Mouse (Mus musculus) mouse embryonic stem cell (cell line): Measurements from ENCODE around the gene Mfsd1.

ENCODE experiments used
- in situ Hi-C, 2 experiments: fragments of 300-500 bp; cut with MboI; formaldehyde crosslinking; loops; 1 replicate in 1 of 2; 3 replicates in 1 of 2; pipeline ENCODE4 v1.14.3; 2019 to 2020; ENCODE audit warnings: low sequenced_read_pairs in 2 of 2, low pct_unique_long_range_greater_than_20kb in 1 of 2, mixed read lengths in 1 of 2; ENCODE audit not compliant: unreplicated experiment in 1 of 2

The Mfsd1 gene

GRCm38 (mm10) chr3:67586511-67586910 lies 4.0 kb downstream of the Mfsd1 start:
- in situ Hi-C loops = no loop called here

GRCm38 (mm10) chr3:67587430-67587829 lies 4.9 kb downstream of the Mfsd1 start:
- in situ Hi-C loops = no loop called here

DNA sequence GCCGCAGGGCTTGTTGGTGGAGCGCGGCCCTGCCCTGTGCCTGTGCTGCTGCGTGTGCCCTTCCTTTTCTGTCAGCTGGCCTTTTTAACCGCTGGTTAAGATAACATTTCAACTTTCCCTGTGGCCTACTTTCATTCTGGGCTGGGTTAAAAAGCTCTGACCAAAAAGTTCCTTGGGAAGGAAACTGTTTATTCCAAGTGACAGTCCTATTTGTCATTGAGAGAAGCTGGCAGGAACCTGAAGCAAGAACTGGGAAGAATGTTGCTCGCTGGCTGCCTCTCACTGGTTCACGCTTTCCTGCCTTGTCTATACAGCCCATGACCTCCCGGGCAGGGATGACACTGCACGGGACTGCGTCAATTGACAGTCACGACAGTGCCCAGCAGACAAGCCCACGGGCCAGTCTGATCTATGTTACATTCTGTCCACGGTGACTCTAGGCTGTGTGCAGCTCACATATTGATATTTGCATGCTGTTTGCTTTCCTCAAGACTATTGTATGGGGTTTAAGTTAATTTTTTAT lies 19.1 kb downstream of the Mfsd1 start:
- in situ Hi-C loops = loop anchor here in 1 of 2 experiments (25.0 kb wide), 1 partner anchor 436 kb away; no protein-coding TSS in a partner anchor

GRCm38 (mm10) chr3:67618222-67618621 lies 35.7 kb downstream of the Mfsd1 start:
- in situ Hi-C loops = loop anchor here in 1 of 2 experiments (25.0 kb wide), 1 partner anchor 419 kb away; no protein-coding TSS in a partner anchor

DNA sequence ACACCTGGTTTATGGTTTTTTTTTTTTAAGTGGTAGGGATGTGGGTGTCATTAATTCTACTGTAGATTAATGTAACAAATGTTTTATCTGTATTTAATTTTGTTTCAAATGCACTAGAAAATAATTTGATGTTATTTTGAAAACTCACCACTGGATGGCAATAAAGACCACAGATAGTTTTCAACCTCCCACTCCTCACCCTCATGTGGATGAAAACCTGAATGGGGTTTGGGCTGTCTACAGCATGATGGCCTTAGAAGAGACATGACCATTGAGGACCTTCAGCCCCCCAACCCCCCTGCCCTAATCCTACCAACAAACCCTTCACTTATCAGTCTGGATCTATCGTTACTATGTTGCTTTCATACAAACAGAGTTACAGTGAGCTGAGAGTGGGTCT lies 42.1 kb downstream of the Mfsd1 start:
- in situ Hi-C loops = loop anchor here (25.0 kb wide), 1 partner anchor 413 kb away; no protein-coding TSS in a partner anchor

DNA sequence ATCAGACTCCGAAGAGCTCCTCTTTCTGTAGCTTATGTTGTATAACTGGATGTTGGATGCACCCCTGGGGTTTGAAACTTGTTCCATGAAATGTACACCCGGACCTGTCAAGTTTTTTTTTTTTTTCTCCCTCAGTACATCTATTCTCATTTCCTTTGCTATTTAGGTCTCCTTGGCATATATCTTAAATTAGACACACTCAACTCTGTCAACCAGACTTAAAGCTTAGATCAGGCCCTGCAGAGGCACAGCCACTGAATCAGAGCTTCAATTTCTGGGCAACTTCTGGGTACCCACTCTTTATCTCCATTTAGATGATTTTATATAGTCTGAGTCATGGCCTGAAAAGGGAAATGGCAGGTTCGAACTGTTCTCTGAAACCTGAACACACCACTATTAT lies 60.6 kb downstream of the Mfsd1 start:
- in situ Hi-C loops = loop anchor here in 1 of 2 experiments (25.0 kb wide), 1 partner anchor 394 kb away; no protein-coding TSS in a partner anchor

DNA sequence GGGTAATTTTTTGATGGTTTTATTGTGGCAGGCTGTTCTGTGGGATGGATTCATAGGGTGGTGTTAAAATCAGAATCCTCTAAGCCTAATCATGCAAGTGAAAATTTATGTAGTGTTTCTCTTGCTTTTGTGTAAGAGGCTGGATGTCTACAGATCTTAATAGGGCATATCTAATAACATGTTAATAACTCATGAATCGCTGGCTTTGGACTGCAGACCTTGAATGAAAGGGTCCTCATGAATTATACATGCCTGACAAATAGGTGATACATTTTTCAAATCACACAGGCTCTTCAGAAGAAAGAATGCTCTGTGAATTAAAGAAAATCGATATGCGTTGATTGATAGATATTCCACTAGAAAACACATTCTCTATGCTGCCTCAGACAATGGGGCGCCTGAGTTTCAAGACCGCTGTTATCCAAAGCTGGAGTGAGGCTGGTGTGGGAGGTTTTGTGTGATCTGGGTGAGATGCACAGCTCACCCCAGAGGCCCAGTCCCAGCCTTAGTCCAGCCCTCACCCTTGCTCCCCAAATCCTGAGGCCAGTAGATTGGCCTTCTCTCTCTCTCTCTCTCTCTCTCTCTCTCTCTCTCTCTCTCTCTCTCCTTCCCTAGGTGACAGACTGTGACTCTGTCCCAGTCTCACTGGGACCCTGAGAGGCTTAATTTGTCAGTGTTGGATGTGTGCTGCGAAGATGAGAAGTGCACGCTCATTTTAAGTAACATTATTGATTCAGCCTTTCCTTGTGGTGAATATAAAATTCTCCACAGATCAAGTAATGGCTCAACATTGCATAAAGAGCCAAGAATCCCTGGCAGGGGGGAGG lies 63.3 kb downstream of the Mfsd1 start:
- in situ Hi-C loops = loop anchor here in 1 of 2 experiments (25.0 kb wide), 1 partner anchor 391 kb away; no protein-coding TSS in a partner anchor
